Mouse (Mus musculus): ENCODE results near the gene Agxt2. TPM values are rescaled to one million over a fixed set of nuclear protein-coding genes. Genes with fewer than 3 reads are reported as not detected.

Gene Agxt2
- total RNA-seq, 2 experiments from 2014 or later, result not detected

DNA sequence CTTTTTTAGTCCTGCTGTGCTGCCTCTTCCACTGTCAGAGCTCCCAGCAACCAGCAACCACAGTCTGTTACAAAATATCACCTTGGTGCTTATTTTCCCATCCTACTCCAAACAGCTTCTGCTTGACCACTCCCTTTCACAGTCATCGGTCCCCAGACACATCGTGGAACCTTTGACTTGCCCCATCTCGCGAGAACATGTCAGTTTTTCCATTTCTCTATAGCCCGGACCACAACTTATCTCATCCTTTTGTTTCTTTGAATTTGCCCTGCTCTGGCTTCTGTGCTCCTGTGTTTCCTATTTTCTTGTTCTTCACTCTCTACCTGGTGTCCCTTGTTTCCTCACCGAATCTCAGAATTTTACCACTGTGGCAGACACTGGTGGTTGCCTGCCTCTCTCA, 67.8 kb downstream of the Agxt2 start:
- DNase-seq (ENCODE audit: low spot score in 2 of 2), result no peak

GRCm38 (mm10) chr15:10426545-10427266, 68.4 kb downstream of the Agxt2 start:
- no peak for DNase-seq (ENCODE audit: low spot score in 2 of 2)

DNA sequence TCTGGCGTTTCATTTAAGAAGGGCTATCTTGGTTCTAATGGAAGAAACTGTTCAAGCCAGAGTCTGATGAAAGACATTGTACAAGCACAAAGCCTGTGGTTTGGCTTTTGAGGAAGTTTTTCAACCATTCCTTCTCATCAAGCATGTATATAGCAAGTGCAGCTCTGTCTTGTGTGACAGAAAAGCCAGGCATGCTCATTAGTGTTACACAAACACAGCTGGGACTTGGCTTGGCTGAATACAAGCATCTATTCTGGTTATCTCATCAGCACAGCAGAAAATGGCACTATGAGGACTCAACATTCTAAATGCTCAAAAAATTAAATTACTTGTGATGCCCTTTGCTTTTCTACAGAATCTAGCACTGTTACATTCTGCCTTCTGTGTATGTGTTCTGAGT, 78.6 kb downstream of the Agxt2 start:
- DNase-seq (ENCODE audit: low spot score in 2 of 2), result no peak

GRCm38 (mm10) chr15:10439963-10440362, 81.6 kb downstream of the Agxt2 start:
- DNase-seq (ENCODE audit: low spot score in 2 of 2), result no peak

DNA sequence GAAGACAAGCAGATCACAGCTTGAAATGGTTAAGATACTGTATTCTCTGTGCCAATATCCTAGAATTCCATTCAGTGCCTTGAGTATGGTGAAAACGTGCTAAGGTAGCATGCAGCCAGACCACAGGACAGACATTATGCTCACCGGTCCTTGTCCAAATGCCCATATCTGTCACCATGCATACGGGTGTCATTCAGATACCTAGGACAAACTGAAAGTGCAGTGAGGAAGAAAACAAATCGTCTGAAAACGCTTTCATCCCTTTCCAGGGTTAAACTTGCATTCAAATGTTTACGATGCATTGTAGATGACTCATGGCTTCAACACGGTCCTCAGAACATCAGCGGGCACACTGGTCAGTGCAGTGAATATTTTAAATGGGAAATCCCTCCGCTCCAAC, 83.2 kb downstream of the Agxt2 start:
- no peak for DNase-seq (ENCODE audit: low spot score in 2 of 2)

GRCm38 (mm10) chr15:10442275-10442674, 83.9 kb downstream of the Agxt2 start:
- DNase-seq (ENCODE audit: low spot score in 2 of 2), result no peak

DNA sequence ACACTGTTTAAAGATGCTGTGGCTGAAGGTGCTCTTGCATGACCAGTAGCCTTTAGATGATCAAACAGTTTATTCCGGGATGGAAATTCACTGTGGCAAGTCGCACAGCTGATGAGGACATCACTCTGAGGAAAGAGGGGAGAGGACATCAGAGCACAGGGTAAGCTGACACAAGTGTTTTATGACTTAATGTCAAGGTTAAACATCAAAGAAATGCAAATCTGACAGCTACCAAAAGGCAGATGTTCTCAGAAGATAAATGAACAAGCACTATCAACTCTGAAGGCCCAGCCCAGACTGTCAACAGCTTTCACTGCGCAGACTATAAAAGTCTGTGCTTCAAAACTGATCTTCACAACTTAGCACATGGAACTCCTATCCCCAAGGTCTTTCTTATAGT, 88.8 kb downstream of the Agxt2 start:
- no peak for DNase-seq (ENCODE audit: low spot score in 2 of 2)

Other genes starting within 250 kb of the Agxt2 start
- 1 to 10 TPM; 4.0 to 4.4 TPM for gene Prlr, start 181.3 kb upstream of the Agxt2 start, total RNA-seq (2021)
- gene Gm21973, start 33.2 kb upstream of the Agxt2 start, total RNA-seq (2021), result not detected
- gene Dnajc21, start 112.0 kb downstream of the Agxt2 start, total RNA-seq (2021), result 10 to 100 TPM; 17.3 to 17.7 TPM
- gene Brix1, start 127.4 kb downstream of the Agxt2 start, total RNA-seq (2021), result 10 to 100 TPM; 16.3 to 25.7 TPM
- gene Rad1, start 127.5 kb downstream of the Agxt2 start, total RNA-seq (2021), result 10 to 100 TPM; 12.6 to 13.5 TPM
- not detected for gene Ttc23l, start 200.1 kb downstream of the Agxt2 start, total RNA-seq (2021)

Data from layer of hippocampus, postnatal 10 days (tissue).